Mouse (Mus musculus): ENCODE data around the gene Mecr. TPM values are rescaled to one million over a fixed set of nuclear protein-coding genes. Genes with fewer than 3 reads are reported as not detected.

Mecr gene
- polyA plus RNA-seq, 1 experiment from 2014 or later, result 41.9 TPM

DNA sequence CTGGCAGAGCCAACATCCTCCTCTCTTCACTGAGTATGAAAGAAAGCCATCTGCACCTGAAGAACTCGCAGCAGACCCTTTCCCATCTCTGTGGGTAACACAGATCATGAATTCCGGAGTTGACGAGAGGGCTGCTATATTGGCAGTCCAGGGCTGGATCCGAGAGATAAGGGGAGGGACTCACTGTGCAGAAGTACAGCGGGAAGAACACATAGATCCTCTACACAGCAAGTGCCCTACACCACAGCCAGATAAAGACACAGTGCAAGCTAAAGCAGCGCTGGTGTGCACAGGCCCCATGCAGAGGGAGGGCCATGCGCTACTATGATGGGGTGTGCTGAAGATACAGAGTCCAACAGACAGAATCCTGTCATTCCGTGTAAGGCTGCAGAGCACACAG is 14.1 kb upstream of the Mecr start:
- DNase-seq (ENCODE audit: low spot score) (no peak), ATAC-seq (ENCODE audit: insufficient read depth, low FRiP score, low TSS enrichment) (no peak)

GRCm38 (mm10) chr4:131831546-131832045 is 11.7 kb upstream of the Mecr start:
- ATAC-seq (ENCODE audit: insufficient read depth, low FRiP score, low TSS enrichment) (no peak), DNase-seq (ENCODE audit: low spot score) (no peak)
- H3K4me3 ChIP-seq (ENCODE audit: low read depth, low read length), result no peak overlapping the region
- H3K4me1 ChIP-seq (ENCODE audit: control insufficient read depth, insufficient read depth, low read length), result peaks cover 9% of the 10 kb centered on the region; the same call in 1 of the 2 replicates
- peaks cover 12% of the 10 kb centered on the region for H3K27me3 ChIP-seq (ENCODE audit: control insufficient read depth, insufficient read depth, low read length)
- H3K9ac ChIP-seq (ENCODE audit: low read length), result no peak overlapping the region
- H3K27ac ChIP-seq (ENCODE audit: low read depth, low read length), result no peak overlapping the region
- no peak overlapping the region for H3K4me2 ChIP-seq (ENCODE audit: low read depth)
- WGBS, result 88% methylated on average over 5 of the region's 5 CpGs
- H3K9me3 ChIP-seq (ENCODE audit: control insufficient read depth, low read length), result no peaks in the 10 kb centered on the region
- no peaks in the 10 kb centered on the region for H3K36me3 ChIP-seq (ENCODE audit: control insufficient read depth, insufficient read depth, low read length)

More for the DNA sequence above, 14.1 kb upstream of the Mecr start:
- no peak overlapping the region for H3K4me2 ChIP-seq (ENCODE audit: low read depth)
- H3K27ac ChIP-seq (ENCODE audit: low read depth, low read length), result no peak overlapping the region
- no peaks in the 10 kb centered on the region for H3K36me3 ChIP-seq (ENCODE audit: control insufficient read depth, insufficient read depth, low read length)
- peaks cover 5% of the 10 kb centered on the region; the same call in 1 of the 2 replicates for H3K4me1 ChIP-seq (ENCODE audit: control insufficient read depth, insufficient read depth, low read length)
- H3K4me3 ChIP-seq (ENCODE audit: low read depth, low read length), result no peak overlapping the region
- no peaks in the 10 kb centered on the region for H3K9me3 ChIP-seq (ENCODE audit: control insufficient read depth, low read length)
- H3K9ac ChIP-seq (ENCODE audit: low read length), result no peak overlapping the region
- WGBS, result 89% methylated on average over 8 of the region's 8 CpGs
- no peaks in the 10 kb centered on the region for H3K27me3 ChIP-seq (ENCODE audit: control insufficient read depth, insufficient read depth, low read length)

DNA sequence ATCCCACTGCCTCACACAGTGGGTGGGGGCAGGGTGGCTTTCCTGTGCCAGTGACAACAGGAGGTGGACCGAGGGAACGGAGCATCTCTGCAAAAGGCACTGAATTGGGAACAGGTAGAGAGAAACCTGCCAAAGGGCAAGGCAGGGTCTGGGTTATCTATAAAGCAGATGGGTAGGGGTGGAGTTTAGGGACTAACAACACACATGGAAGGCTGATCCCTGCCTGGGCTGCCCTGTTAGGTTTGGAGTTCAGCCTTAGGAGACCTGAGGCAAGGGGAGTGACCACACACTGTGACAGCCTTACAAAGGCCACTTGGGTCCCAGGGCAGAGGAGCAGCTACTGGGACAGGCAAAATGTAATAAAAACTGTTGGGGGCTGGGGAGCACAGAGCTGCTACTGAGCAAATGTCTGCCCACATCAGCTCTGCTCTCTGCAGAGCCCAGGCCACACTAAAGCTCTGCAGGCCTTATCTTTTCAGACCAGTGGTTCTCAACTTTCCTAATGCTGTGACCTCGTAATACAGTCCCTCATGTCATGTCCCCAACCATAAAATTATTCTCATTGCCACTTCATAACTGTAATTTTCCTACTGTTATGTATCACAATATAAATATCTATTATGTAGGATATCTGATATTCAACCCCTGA is 10.4 kb upstream of the Mecr start:
- ATAC-seq (ENCODE audit: insufficient read depth, low FRiP score, low TSS enrichment), result no peak
- 65% methylated on average over 3 of the region's 3 CpGs for WGBS

DNA sequence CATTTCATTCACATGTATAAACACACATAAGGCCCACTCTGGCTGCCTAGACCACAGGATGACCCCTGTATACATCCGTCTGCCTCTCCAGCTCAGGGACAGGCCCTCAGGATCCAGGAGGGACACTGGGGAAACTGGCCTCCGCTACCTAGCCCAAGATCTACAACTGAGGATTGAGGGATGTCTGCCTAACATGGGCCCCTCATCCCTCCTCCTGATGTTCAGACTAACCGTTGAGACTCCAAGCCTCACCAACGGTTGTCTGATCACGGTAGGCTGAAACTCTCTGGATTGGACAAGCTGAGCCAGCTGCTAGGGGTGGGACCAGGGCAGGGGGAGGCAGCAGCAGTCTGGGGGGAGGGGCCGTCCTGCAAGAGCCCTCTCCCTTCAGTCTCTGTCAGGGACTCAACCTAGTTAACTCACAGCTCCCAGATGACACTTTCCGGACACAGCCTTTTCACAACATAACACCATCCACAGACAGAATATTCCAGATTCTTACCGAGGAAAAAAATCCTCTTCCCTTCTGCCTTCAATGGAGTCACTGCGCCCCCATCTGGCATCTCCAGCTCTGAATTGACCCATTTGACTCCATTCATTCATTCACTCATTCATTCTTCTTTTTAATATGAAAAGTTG is 9.2 kb upstream of the Mecr start:
- H3K9me3 ChIP-seq (ENCODE audit: control insufficient read depth, low read length), result no peaks in the 10 kb centered on the region
- no peak overlapping the region for H3K4me2 ChIP-seq (ENCODE audit: low read depth)
- no peak for ATAC-seq (ENCODE audit: insufficient read depth, low FRiP score, low TSS enrichment)
- H3K4me1 ChIP-seq (ENCODE audit: control insufficient read depth, insufficient read depth, low read length), result peaks cover 15% of the 10 kb centered on the region
- peaks cover 17% of the 10 kb centered on the region for H3K27me3 ChIP-seq (ENCODE audit: control insufficient read depth, insufficient read depth, low read length)
- no peak overlapping the region for H3K4me3 ChIP-seq (ENCODE audit: low read depth, low read length)
- no peak overlapping the region for H3K27ac ChIP-seq (ENCODE audit: low read depth, low read length)
- DNase-seq (ENCODE audit: low spot score), result peak; percentile 45
- H3K9ac ChIP-seq (ENCODE audit: low read length), result no peak overlapping the region
- H3K36me3 ChIP-seq (ENCODE audit: control insufficient read depth, insufficient read depth, low read length), result no peaks in the 10 kb centered on the region
- 28% methylated on average over 9 of the region's 9 CpGs for WGBS

More for the DNA sequence above, 10.4 kb upstream of the Mecr start:
- H3K9ac ChIP-seq (ENCODE audit: low read length), result no peak overlapping the region
- H3K4me3 ChIP-seq (ENCODE audit: low read depth, low read length), result no peak overlapping the region
- peaks cover 12% of the 10 kb centered on the region for H3K4me1 ChIP-seq (ENCODE audit: control insufficient read depth, insufficient read depth, low read length)
- DNase-seq (ENCODE audit: low spot score), result no peak
- H3K27me3 ChIP-seq (ENCODE audit: control insufficient read depth, insufficient read depth, low read length), result peaks cover 17% of the 10 kb centered on the region
- no peak overlapping the region for H3K27ac ChIP-seq (ENCODE audit: low read depth, low read length)
- no peaks in the 10 kb centered on the region for H3K36me3 ChIP-seq (ENCODE audit: control insufficient read depth, insufficient read depth, low read length)
- H3K9me3 ChIP-seq (ENCODE audit: control insufficient read depth, low read length), result no peaks in the 10 kb centered on the region
- no peak overlapping the region for H3K4me2 ChIP-seq (ENCODE audit: low read depth)

DNA sequence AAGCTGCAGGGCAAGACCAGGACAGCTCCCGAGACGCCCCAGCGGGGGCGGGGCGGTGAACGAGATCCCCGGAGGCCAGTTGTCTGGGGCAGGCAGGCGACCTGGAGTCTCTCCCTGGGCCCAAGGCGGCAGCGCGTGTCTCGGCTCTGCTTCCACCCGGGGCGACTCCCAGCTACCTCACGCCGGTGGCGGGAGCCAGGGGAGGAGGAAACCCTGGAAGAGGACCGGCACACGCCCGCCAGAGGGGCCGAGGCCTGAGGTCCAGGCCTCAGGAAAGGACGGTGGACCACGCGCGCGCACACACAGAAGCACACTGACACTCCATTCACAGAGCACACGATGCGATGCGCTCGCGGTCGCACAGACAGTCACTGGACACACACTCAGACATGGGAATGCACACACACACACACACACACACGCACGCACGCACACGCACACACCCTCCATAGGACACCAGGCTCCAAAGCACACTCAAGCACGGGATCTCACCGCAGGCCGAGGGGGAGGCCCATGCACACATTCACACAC is 6.9 kb upstream of the Mecr start:
- peak overlapping the region; percentile 99 for H3K4me2 ChIP-seq (ENCODE audit: low read depth)
- DNase-seq (ENCODE audit: low spot score) (peak; percentile 55), ATAC-seq (ENCODE audit: insufficient read depth, low FRiP score, low TSS enrichment) (no peak)
- peak overlapping the region; percentile 58 for H3K4me3 ChIP-seq (ENCODE audit: low read depth, low read length)
- peak overlapping the region; percentile 69 for H3K9ac ChIP-seq (ENCODE audit: low read length)
- no peak overlapping the region for H3K27ac ChIP-seq (ENCODE audit: low read depth, low read length)
- H3K4me1 ChIP-seq (ENCODE audit: control insufficient read depth, insufficient read depth, low read length), result peaks cover 15% of the 10 kb centered on the region
- H3K36me3 ChIP-seq (ENCODE audit: control insufficient read depth, insufficient read depth, low read length), result no peaks in the 10 kb centered on the region
- no peaks in the 10 kb centered on the region for H3K9me3 ChIP-seq (ENCODE audit: control insufficient read depth, low read length)
- 1% methylated on average over 39 of the region's 39 CpGs for WGBS
- H3K27me3 ChIP-seq (ENCODE audit: control insufficient read depth, insufficient read depth, low read length), result peaks cover 17% of the 10 kb centered on the region

- under 1% methylated on average over 71 of the region's 76 CpGs for WGBS
- peaks cover 17% of the 10 kb centered on the region for H3K27me3 ChIP-seq (ENCODE audit: control insufficient read depth, insufficient read depth, low read length)
- H3K4me1 ChIP-seq (ENCODE audit: control insufficient read depth, insufficient read depth, low read length), result peaks cover 15% of the 10 kb centered on the region
- peak overlapping the region; percentile 99 for H3K4me2 ChIP-seq (ENCODE audit: low read depth)
- ATAC-seq (ENCODE audit: insufficient read depth, low FRiP score, low TSS enrichment), result peak; percentile 16; the same call in 1 of the 2 replicates
- no peak overlapping the region for H3K27ac ChIP-seq (ENCODE audit: low read depth, low read length)
- H3K36me3 ChIP-seq (ENCODE audit: control insufficient read depth, insufficient read depth, low read length), result no peaks in the 10 kb centered on the region
- H3K9me3 ChIP-seq (ENCODE audit: control insufficient read depth, low read length), result no peaks in the 10 kb centered on the region
- DNase-seq (ENCODE audit: low spot score), result peak; percentile 64
- H3K4me3 ChIP-seq (ENCODE audit: low read depth, low read length), result peak overlapping the region; percentile 58
- peak overlapping the region; percentile 69 for H3K9ac ChIP-seq (ENCODE audit: low read length)
Observed at GRCm38 (mm10) chr4:131836891-131837491, 6.3 kb upstream of the Mecr start.

DNA sequence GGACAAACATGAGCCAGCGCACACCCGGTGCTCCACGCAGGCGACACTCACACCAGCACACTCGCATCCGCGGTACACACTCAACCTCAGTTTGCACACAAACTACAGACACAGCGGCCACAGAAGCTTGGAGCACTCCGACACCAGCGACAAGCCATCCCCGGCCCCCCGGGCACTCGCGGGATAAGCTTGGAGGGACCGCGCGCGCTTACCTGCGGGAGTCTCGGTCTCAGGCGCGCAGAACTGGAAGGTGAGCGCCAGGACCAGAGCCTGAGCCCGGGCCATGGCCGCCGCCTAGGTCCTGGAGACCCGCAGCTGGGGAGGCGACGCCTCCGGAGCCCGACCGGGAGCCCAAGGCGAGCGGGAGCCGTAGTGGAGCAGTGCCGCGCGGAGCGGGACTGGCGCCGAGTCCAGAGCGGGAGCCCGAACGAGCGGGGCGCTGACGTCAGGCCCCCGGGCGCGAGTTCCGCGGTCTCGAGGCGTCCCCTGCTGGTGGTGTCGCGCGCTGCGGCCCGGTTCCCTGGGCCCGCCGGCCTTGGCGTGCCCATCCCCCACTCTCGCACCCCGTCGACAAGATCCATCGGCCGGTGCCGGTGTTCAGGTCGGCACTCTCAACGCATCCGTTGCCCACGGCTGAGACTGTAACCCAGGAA is 5.3 kb upstream of the Mecr start, which contains the start of gene Ptpru:
Gene Ptpru (minus strand): TSS at position 417 of the 653 bp plus-strand sequence.
- no peak within 1 kb of the TSS for H3K27ac ChIP-seq (ENCODE audit: low read depth, low read length)
- DNase-seq (ENCODE audit: low spot score) (peak; percentile 89), ATAC-seq (ENCODE audit: insufficient read depth, low FRiP score, low TSS enrichment) (peak; percentile 78)
- whole genome bisulfite sequencing, result under 1% methylated on average over 72 of the region's 72 CpGs
- H3K4me2 ChIP-seq (ENCODE audit: low read depth), result peak within 1 kb of the TSS; percentile 99
- H3K27me3 ChIP-seq (ENCODE audit: control insufficient read depth, insufficient read depth, low read length), result peaks cover 17% of the 10 kb centered on the region
- peaks cover 15% of the 10 kb centered on the region for H3K4me1 ChIP-seq (ENCODE audit: control insufficient read depth, insufficient read depth, low read length)
- H3K9me3 ChIP-seq (ENCODE audit: control insufficient read depth, low read length), result no peaks in the 10 kb centered on the region
- H3K4me3 ChIP-seq (ENCODE audit: low read depth, low read length), result peak within 1 kb of the TSS; percentile 58
- H3K9ac ChIP-seq (ENCODE audit: low read length), result peak within 1 kb of the TSS; percentile 69
- H3K36me3 ChIP-seq (ENCODE audit: control insufficient read depth, insufficient read depth, low read length), result no peaks in the 10 kb centered on the region

DNA sequence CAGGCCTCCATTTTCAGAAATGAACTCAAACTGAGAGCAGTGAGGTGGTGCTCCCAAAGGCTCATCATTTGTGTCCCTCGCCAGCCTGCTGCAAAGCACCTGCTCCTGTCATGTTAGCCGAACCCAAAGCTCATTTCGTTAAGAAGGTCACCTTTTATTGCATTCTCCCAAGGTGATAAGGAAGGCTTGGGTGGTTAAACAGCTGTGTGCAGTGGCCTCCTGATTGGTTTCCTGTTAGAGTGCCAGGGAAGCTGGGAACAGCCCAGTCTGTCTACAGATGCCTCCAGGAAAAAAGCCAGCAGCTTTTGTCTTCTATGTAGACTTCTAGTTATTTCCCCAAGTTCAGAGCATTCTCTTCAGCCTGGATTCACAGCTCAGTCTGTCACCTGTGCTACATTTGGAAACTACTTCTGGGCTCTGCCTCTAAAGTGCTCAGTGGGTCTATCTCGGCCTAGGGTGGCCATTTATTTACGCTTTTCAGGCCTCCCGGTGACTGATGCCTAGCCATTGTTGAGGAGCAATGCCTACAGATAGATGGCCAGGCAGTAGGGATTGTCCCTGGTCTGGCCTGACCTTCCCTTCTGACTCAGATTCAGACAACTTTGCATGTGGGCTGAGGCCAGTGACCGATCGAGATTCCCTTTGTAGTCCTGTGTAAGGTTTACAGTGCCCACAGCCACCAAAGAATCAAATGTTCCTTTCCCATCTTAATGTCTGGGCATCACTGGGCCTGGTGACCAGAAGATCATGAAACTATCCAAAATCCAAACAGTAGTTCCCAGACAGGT is 2.9 kb downstream of the Mecr start:
- DNase-seq (ENCODE audit: low spot score) (no peak), ATAC-seq (ENCODE audit: insufficient read depth, low FRiP score, low TSS enrichment) (no peak)
- Histone ChIP-seq H3K27ac (ENCODE audit: low read depth, low read length) (no peak overlapping the region), H3K9ac (ENCODE audit: low read length) (no peak overlapping the region), H3K4me1 (ENCODE audit: control insufficient read depth, insufficient read depth, low read length) (peaks cover 4% of the 10 kb centered on the region; the same call in 1 of the 2 replicates), H3K27me3 (ENCODE audit: control insufficient read depth, insufficient read depth, low read length) (no peaks in the 10 kb centered on the region), H3K9me3 (ENCODE audit: control insufficient read depth, low read length) (no peaks in the 10 kb centered on the region), H3K4me2 (ENCODE audit: low read depth) (no peak overlapping the region), H3K4me3 (ENCODE audit: low read depth, low read length) (no peak overlapping the region), H3K36me3 (ENCODE audit: control insufficient read depth, insufficient read depth, low read length) (no peaks in the 10 kb centered on the region)
- 85% methylated on average over 8 of the region's 8 CpGs for WGBS

All from neural tube, embryonic 11.5 days (tissue).